Mouse (Mus musculus): ENCODE data around the gene Cxxc4. TPM values are rescaled to one million over a fixed set of nuclear protein-coding genes. Genes with fewer than 3 reads are reported as not detected.

The Cxxc4 gene
- polyA plus RNA-seq, 1 experiment from 2014 or later, result 1.3 TPM

GRCm38 (mm10) chr3:134221002-134221401, 15.3 kb upstream of the Cxxc4 start:
- Histone ChIP-seq H3K4me2 (replicated peaks; ENCODE audit: low read depth) (no peak overlapping the region), H3K27ac (ENCODE audit: low read depth, low read length) (no peak overlapping the region), H3K4me3 (ENCODE audit: low read depth, low read length) (no peak overlapping the region), H3K36me3 (ENCODE audit: control insufficient read depth, insufficient read depth) (no peaks in the 10 kb centered on the region), H3K4me1 (replicated peaks; ENCODE audit: control insufficient read depth, insufficient read depth, low read length) (0 out of 2 replicates have a peak, but pooled peaks cover 3% of the 10 kb centered on the region), H3K9me3 (ENCODE audit: control insufficient read depth) (no peaks in the 10 kb centered on the region), H3K27me3 (replicated peaks; ENCODE audit: control insufficient read depth, insufficient read depth, low read length) (no peaks in the 10 kb centered on the region), H3K9ac (ENCODE audit: low read depth, low read length) (no peak overlapping the region)
- 0 out of 2 replicates have a peak, but pooled peaks have one; percentile 28 for ATAC-seq
- TF ChIP-seq CTCF (IDR thresholded peaks at IDR 0.05; ENCODE audit: low read depth), result no peak
- 19% methylated on average over 2 of the region's 2 CpGs for WGBS

- Histone ChIP-seq H3K27me3 (replicated peaks; ENCODE audit: control insufficient read depth, insufficient read depth, low read length) (no peaks in the 10 kb centered on the region), H3K4me3 (ENCODE audit: low read depth, low read length) (no peak overlapping the region), H3K36me3 (ENCODE audit: control insufficient read depth, insufficient read depth) (no peaks in the 10 kb centered on the region), H3K27ac (ENCODE audit: low read depth, low read length) (no peak overlapping the region), H3K4me2 (replicated peaks; ENCODE audit: low read depth) (no peak overlapping the region), H3K4me1 (replicated peaks; ENCODE audit: control insufficient read depth, insufficient read depth, low read length) (0 out of 2 replicates have a peak, but pooled peaks cover 3% of the 10 kb centered on the region), H3K9me3 (ENCODE audit: control insufficient read depth) (no peaks in the 10 kb centered on the region), H3K9ac (ENCODE audit: low read depth, low read length) (no peak overlapping the region)
- TF ChIP-seq CTCF (IDR thresholded peaks at IDR 0.05; ENCODE audit: low read depth), result no peak
- no peak for ATAC-seq
- 79% methylated on average over 1 of the region's 1 CpGs for WGBS
Observed at GRCm38 (mm10) chr3:134222593-134222992, 13.7 kb upstream of the Cxxc4 start.

GRCm38 (mm10) chr3:134223956-134224355, 12.3 kb upstream of the Cxxc4 start:
- Histone ChIP-seq H3K9ac (ENCODE audit: low read depth, low read length) (no peak overlapping the region), H3K4me1 (replicated peaks; ENCODE audit: control insufficient read depth, insufficient read depth, low read length) (no peaks in the 10 kb centered on the region), H3K36me3 (ENCODE audit: control insufficient read depth, insufficient read depth) (no peaks in the 10 kb centered on the region), H3K27me3 (replicated peaks; ENCODE audit: control insufficient read depth, insufficient read depth, low read length) (no peaks in the 10 kb centered on the region), H3K4me3 (ENCODE audit: low read depth, low read length) (no peak overlapping the region), H3K4me2 (replicated peaks; ENCODE audit: low read depth) (no peak overlapping the region), H3K9me3 (ENCODE audit: control insufficient read depth) (no peaks in the 10 kb centered on the region), H3K27ac (ENCODE audit: low read depth, low read length) (no peak overlapping the region)
- TF ChIP-seq CTCF (IDR thresholded peaks at IDR 0.05; ENCODE audit: low read depth), result no peak
- no peak for ATAC-seq
- 80% methylated on average over 7 of the region's 7 CpGs for WGBS

GRCm38 (mm10) chr3:134225928-134226327, 10.4 kb upstream of the Cxxc4 start:
- H3K9ac ChIP-seq (ENCODE audit: low read depth, low read length), result no peak overlapping the region
- H3K27me3 ChIP-seq (replicated peaks; ENCODE audit: control insufficient read depth, insufficient read depth, low read length), result no peaks in the 10 kb centered on the region
- H3K4me3 ChIP-seq (ENCODE audit: low read depth, low read length), result no peak overlapping the region
- WGBS, result 92% methylated on average over 3 of the region's 3 CpGs
- no peak for TF ChIP-seq CTCF (IDR thresholded peaks at IDR 0.05; ENCODE audit: low read depth)
- no peaks in the 10 kb centered on the region for H3K36me3 ChIP-seq (ENCODE audit: control insufficient read depth, insufficient read depth)
- H3K4me1 ChIP-seq (replicated peaks; ENCODE audit: control insufficient read depth, insufficient read depth, low read length), result no peaks in the 10 kb centered on the region
- no peak overlapping the region for H3K27ac ChIP-seq (ENCODE audit: low read depth, low read length)
- no peak overlapping the region for H3K4me2 ChIP-seq (replicated peaks; ENCODE audit: low read depth)
- H3K9me3 ChIP-seq (ENCODE audit: control insufficient read depth), result no peaks in the 10 kb centered on the region
- no peak for ATAC-seq

- no peak for TF ChIP-seq CTCF (IDR thresholded peaks at IDR 0.05; ENCODE audit: low read depth)
- Histone ChIP-seq H3K9ac (ENCODE audit: low read depth, low read length) (no peak overlapping the region), H3K9me3 (ENCODE audit: control insufficient read depth) (no peaks in the 10 kb centered on the region), H3K4me1 (replicated peaks; ENCODE audit: control insufficient read depth, insufficient read depth, low read length) (no peaks in the 10 kb centered on the region), H3K4me3 (ENCODE audit: low read depth, low read length) (no peak overlapping the region), H3K36me3 (ENCODE audit: control insufficient read depth, insufficient read depth) (no peaks in the 10 kb centered on the region), H3K4me2 (replicated peaks; ENCODE audit: low read depth) (no peak overlapping the region), H3K27ac (ENCODE audit: low read depth, low read length) (no peak overlapping the region), H3K27me3 (replicated peaks; ENCODE audit: control insufficient read depth, insufficient read depth, low read length) (0 out of 2 replicates have a peak, but pooled peaks cover 3% of the 10 kb centered on the region)
- 55% methylated on average over 2 of the region's 2 CpGs for WGBS
- no peak for ATAC-seq
Observed at GRCm38 (mm10) chr3:134232753-134233152, 3.5 kb upstream of the Cxxc4 start.

GRCm38 (mm10) chr3:134235491-134236413, 532 bp upstream of the Cxxc4 start:
- H3K27ac ChIP-seq (ENCODE audit: low read depth, low read length), result no peak overlapping the region
- no peak for TF ChIP-seq CTCF (IDR thresholded peaks at IDR 0.05; ENCODE audit: low read depth)

More at GRCm38 (mm10) chr3:134235491-134236413, 532 bp upstream of the Cxxc4 start:
- 0 out of 2 replicates have a peak, but pooled peaks cover 3% of the 10 kb centered on the region for H3K27me3 ChIP-seq (replicated peaks; ENCODE audit: control insufficient read depth, insufficient read depth, low read length)
- H3K4me3 ChIP-seq (ENCODE audit: low read depth, low read length), result peak overlapping the region; percentile 51
- H3K9ac ChIP-seq (ENCODE audit: low read depth, low read length), result peak overlapping the region; percentile 34
- H3K36me3 ChIP-seq (ENCODE audit: control insufficient read depth, insufficient read depth), result no peaks in the 10 kb centered on the region
- H3K4me1 ChIP-seq (replicated peaks; ENCODE audit: control insufficient read depth, insufficient read depth, low read length), result no peaks in the 10 kb centered on the region
- peak; percentile 70 for ATAC-seq
- peak overlapping the region; percentile 89 for H3K4me2 ChIP-seq (replicated peaks; ENCODE audit: low read depth)
- no peaks in the 10 kb centered on the region for H3K9me3 ChIP-seq (ENCODE audit: control insufficient read depth)
- under 1% methylated on average over 43 of the region's 55 CpGs for WGBS

Data from intestine, postnatal 0 days (tissue).